Mouse (Mus musculus) MEL (cell line): ENCODE data around the gene Accsl. TPM values are rescaled to one million over a fixed set of nuclear protein-coding genes. Genes with fewer than 3 reads are reported as not detected.
A peak's percentile ranks its signal among the peaks of the same experiment; 100 is the strongest.

Source experiments
- DNase-seq: peaks from one replicate; pipeline ENCODE4 v3.0.0; 2011; ENCODE audit warnings: low read depth, low spot score
- H3K27ac ChIP-seq: 2 replicates; pipeline ENCODE4 v1.5.1; 2012; ENCODE audit warnings: low read depth, mild to moderate bottlenecking, control low read depth, low read length, moderate library complexity; ENCODE audit not compliant: control insufficient read depth
- H3K27me3 ChIP-seq, 2 experiments: fragments of 150-350 bp in 1 of 2; sonication (generic) in 1 of 2; 2 replicates each; pipeline ENCODE4 v1.6.1; 2012; ENCODE audit warnings: low read length in 2 of 2, mild to moderate bottlenecking in 2 of 2, improper control_type of control experiment in 1 of 2, moderate library complexity in 1 of 2; ENCODE audit not compliant: insufficient read depth in 2 of 2, control insufficient read depth in 1 of 2
- H3K36me3 ChIP-seq, 2 experiments: 2 replicates each; pipeline ENCODE4 v1.6.1; 2012 to 2014; ENCODE audit warnings: low read length in 2 of 2, improper control_type of control experiment in 1 of 2, inconsistent platforms in 1 of 2, mild to moderate bottlenecking in 1 of 2; ENCODE audit not compliant: insufficient read depth in 2 of 2, control insufficient read depth in 1 of 2
- H3K4me1 ChIP-seq, 2 experiments: fragments of 150-350 bp in 1 of 2; sonication (generic) in 1 of 2; 2 replicates each; pipeline ENCODE4 v1.6.1; 2012; ENCODE audit warnings: low read length in 2 of 2, improper control_type of control experiment in 1 of 2, mild to moderate bottlenecking in 1 of 2; ENCODE audit not compliant: insufficient read depth in 2 of 2, control insufficient read depth in 1 of 2
- H3K4me3 ChIP-seq, 2 experiments: fragments of 150-350 bp in 1 of 2; sonication (generic) in 1 of 2; 2 replicates each; pipeline ENCODE4 v1.5.1; 2012; ENCODE audit warnings: low read depth in 2 of 2, low read length in 2 of 2, mild to moderate bottlenecking in 2 of 2, moderate library complexity in 2 of 2, control low read depth in 1 of 2, improper control_type of control experiment in 1 of 2; ENCODE audit not compliant: control insufficient read depth in 1 of 2, insufficient read depth in 1 of 2
- H3K79me2 ChIP-seq: 2 replicates; pipeline ENCODE4 v1.6.1; 2012; ENCODE audit warnings: mild to moderate bottlenecking, low read length, moderate library complexity; ENCODE audit not compliant: control insufficient read depth, poor library complexity, insufficient read depth
- H3K9ac ChIP-seq: 2 replicates; pipeline ENCODE4 v1.6.1; 2012; ENCODE audit warnings: low read depth, mild to moderate bottlenecking, control low read depth, low read length, moderate library complexity; ENCODE audit not compliant: control insufficient read depth, poor library complexity, severe bottlenecking
- H3K9me3 ChIP-seq: fragments of 150-350 bp; sonication (generic); replicated peaks from 2 replicates; pipeline ENCODE4 v1.6.1; 2012; ENCODE audit warnings: mild to moderate bottlenecking, low read length, improper control_type of control experiment, moderate library complexity; ENCODE audit not compliant: insufficient read depth
- BHLHE40 ChIP-seq: IDR thresholded peaks from 2 replicates; pipeline ENCODE4 v1.6.1; 2012; ENCODE audit warnings: low read depth, mild to moderate bottlenecking, inconsistent platforms, low read length, improper control_type of control experiment, borderline replicate concordance
- CHD1 ChIP-seq: IDR thresholded peaks from 2 replicates; pipeline ENCODE4 v1.6.1; 2012; ENCODE audit warnings: low read depth, mild to moderate bottlenecking, inconsistent platforms, low read length, improper control_type of control experiment
- CTCF ChIP-seq, 3 experiments: IDR thresholded peaks in 2 of 3; conservative IDR thresholded peaks in 1 of 3; 2 replicates each; pipeline ENCODE4 v1.5.1; 2011 to 2012; ENCODE audit warnings: low read length in 3 of 3, low read depth in 2 of 3, mild to moderate bottlenecking in 2 of 3, improper control_type of control experiment in 1 of 3, inconsistent platforms in 1 of 3, mixed read lengths in 1 of 3, moderate library complexity in 1 of 3; ENCODE audit not compliant: control insufficient read depth in 1 of 3, insufficient read depth in 1 of 3, poor library complexity in 1 of 3, severe bottlenecking in 1 of 3
- HCFC1 ChIP-seq: IDR thresholded peaks from 2 replicates; pipeline ENCODE4 v1.6.1; 2012; ENCODE audit warnings: low read depth, mild to moderate bottlenecking, inconsistent platforms, low read length, improper control_type of control experiment, moderate library complexity
- MXI1 ChIP-seq: IDR thresholded peaks from 2 replicates; pipeline ENCODE4 v1.6.1; 2011; ENCODE audit warnings: mild to moderate bottlenecking, low read depth, low read length, improper control_type of control experiment
- MYB ChIP-seq: IDR thresholded peaks from 2 replicates; pipeline ENCODE4 v1.6.1; 2011; ENCODE audit warnings: mild to moderate bottlenecking, low read depth, low read length, improper control_type of control experiment
- MYC ChIP-seq: IDR thresholded peaks from 2 replicates; pipeline ENCODE4 v1.6.1; 2011; ENCODE audit warnings: low read depth, mild to moderate bottlenecking, low read length, improper control_type of control experiment, moderate library complexity
- NELFE ChIP-seq: IDR thresholded peaks from 2 replicates; pipeline ENCODE4 v1.6.1; 2011; ENCODE audit warnings: low read depth, low read length, improper control_type of control experiment
- POLR2AphosphoS5 ChIP-seq: IDR thresholded peaks from 2 replicates; pipeline ENCODE4 v1.6.1; 2012; ENCODE audit warnings: low read depth, borderline replicate concordance, mild to moderate bottlenecking, inconsistent platforms, low read length, moderate library complexity, mixed read lengths
- RAD21 ChIP-seq: IDR thresholded peaks from 2 replicates; pipeline ENCODE4 v1.6.1; 2011; ENCODE audit warnings: mild to moderate bottlenecking, low read depth, low read length, improper control_type of control experiment
- SIN3A ChIP-seq: IDR thresholded peaks from 2 replicates; pipeline ENCODE4 v1.6.1; 2012; ENCODE audit warnings: low read length, improper control_type of control experiment, inconsistent platforms
- SMC3 ChIP-seq: IDR thresholded peaks from 2 replicates; pipeline ENCODE4 v1.6.1; 2011; ENCODE audit warnings: low read depth, low read length, improper control_type of control experiment
- UBTF ChIP-seq: IDR thresholded peaks from 2 replicates; pipeline ENCODE4 v1.6.1; 2012; ENCODE audit warnings: low read depth, mild to moderate bottlenecking, inconsistent platforms, low read length, improper control_type of control experiment, moderate library complexity, borderline replicate concordance; ENCODE audit not compliant: insufficient read depth
- ZC3H11A ChIP-seq: IDR thresholded peaks from 2 replicates; pipeline ENCODE4 v1.6.1; 2012; ENCODE audit warnings: low read depth, mild to moderate bottlenecking, inconsistent platforms, low read length, improper control_type of control experiment
- polyA plus RNA-seq, 2 experiments: library from polyadenylated mRNA; stranded (reverse) in 1 of 2; unstranded in 1 of 2; fragments of >175 nt in 1 of 2; fragments of >200 nt in 1 of 2; gene quantifications; 2 replicates each; pipeline versions ENCODE4 v1.2.1 to v1.2.4; 2012; ENCODE audit warnings: low replicate concordance in 2 of 2, low read depth in 1 of 2; ENCODE audit not compliant: insufficient read length in 2 of 2, insufficient read depth in 1 of 2, missing spikeins in 1 of 2
- total RNA-seq: library from RNA; depleted of rRNA; stranded (reverse); fragments of 300-350 nt; gene quantifications from 2 replicates; pipeline ENCODE4 v1.2.3, GENCODE M21; 2012; rRNA removed

Accsl gene
- total and polyA plus RNA-seq, 3 experiments: not detected

- DNase-seq: no peak
- H3K36me3 ChIP-seq: peaks cover 3 to 13% of the 10 kb centered on the region in 2 experiments; a peak in 3 of 4 replicates
These were observed 62.3 kb downstream of the Accsl start for GRCm38 (mm10) chr2:93806487-93807201.

GRCm38 (mm10) chr2:93805523-93805922 lies 63.4 kb downstream of the Accsl start:
- no peaks in the 10 kb centered on the region for H3K79me2 ChIP-seq
- TF ChIP-seq MYC (no peak), MXI1 (no peak), RAD21 (no peak), MYB (no peak), HCFC1 (no peak), NELFE (no peak), CTCF (IDR thresholded peaks at IDR 0.05 in 2 of 3, conservative IDR thresholded peaks at IDR 0.05 in 1 of 3; ENCODE audit: control insufficient read depth in 1 of 3, insufficient read depth in 1 of 3, low read depth in 2 of 3, low read length in 3 of 3, poor library complexity in 1 of 3, severe bottlenecking in 1 of 3) (no peak), CHD1 (no peak)
- H3K9ac ChIP-seq: no peak overlapping the region
- no peak overlapping the region for H3K4me3 ChIP-seq
- no peak for DNase-seq
- peaks cover 3 to 13% of the 10 kb centered on the region in 2 experiments; a peak in 3 of 4 replicates for H3K36me3 ChIP-seq
- H3K27ac ChIP-seq: no peak overlapping the region
- no peaks in the 10 kb centered on the region for H3K9me3 ChIP-seq
- peaks cover 5 to 9% of the 10 kb centered on the region in 2 experiments for H3K4me1 ChIP-seq
- H3K27me3 ChIP-seq: no peaks in the 10 kb centered on the region

More at GRCm38 (mm10) chr2:93806487-93807201, 62.3 kb downstream of the Accsl start:
- Histone ChIP-seq H3K27me3 (no peaks in the 10 kb centered on the region), H3K79me2 (no peaks in the 10 kb centered on the region), H3K9ac (no peak overlapping the region), H3K9me3 (no peaks in the 10 kb centered on the region), H3K4me1 (peaks cover 5 to 9% of the 10 kb centered on the region in 2 experiments), H3K27ac (no peak overlapping the region), H3K4me3 (no peak overlapping the region)
- no peak for TF ChIP-seq POLR2AphosphoS5
- peak in 1 of 3 experiments; percentile 10; a peak in 1 of 6 replicates for TF ChIP-seq CTCF (IDR thresholded peaks at IDR 0.05 in 2 of 3, conservative IDR thresholded peaks at IDR 0.05 in 1 of 3; ENCODE audit: control insufficient read depth in 1 of 3, insufficient read depth in 1 of 3, low read depth in 2 of 3, low read length in 3 of 3, poor library complexity in 1 of 3, severe bottlenecking in 1 of 3)
- no peak for TF ChIP-seq SMC3
- TF ChIP-seq UBTF: no peak
- TF ChIP-seq BHLHE40: no peak
- TF ChIP-seq SIN3A: no peak
- no peak for TF ChIP-seq ZC3H11A

Other genes starting within 250 kb of the Accsl start
- gene Alx4, start 226.8 kb downstream of the Accsl start, total RNA-seq: not detected in 2 replicates
- gene Alx4, start 226.8 kb downstream of the Accsl start, polyA plus RNA-seq: not detected
- 29.2 and 33.7 TPM in 2 replicates for gene Ext2, start 46.6 kb downstream of the Accsl start, total RNA-seq
- gene Ext2, start 46.6 kb downstream of the Accsl start, polyA plus RNA-seq: 10 to 100 TPM in 1 of 2 experiments, not detected in 1; 66.8 TPM
- gene Accs, start 19.2 kb downstream of the Accsl start, total RNA-seq: 1.0 and 1.2 TPM in 2 replicates
- gene Accs, start 19.2 kb downstream of the Accsl start, polyA plus RNA-seq: 1 to 10 TPM in 1 of 2 experiments, not detected in 1; 4.5 TPM
- not detected in 2 replicates for gene Gm13889, start 88.0 kb upstream of the Accsl start, total RNA-seq
- gene Gm13889, start 88.0 kb upstream of the Accsl start, polyA plus RNA-seq: not detected
- gene Gm27027, start 127.2 kb upstream of the Accsl start, total RNA-seq: not detected in 2 replicates
- gene Gm27027, start 127.2 kb upstream of the Accsl start, polyA plus RNA-seq: not detected
- not detected in 2 replicates for gene Alkbh3, start 141.7 kb upstream of the Accsl start, total RNA-seq
- gene Alkbh3, start 141.7 kb upstream of the Accsl start, polyA plus RNA-seq: not detected